Comparison of ENCODE assay signal across 16 mouse cellular contexts in the genomic region with DNA sequence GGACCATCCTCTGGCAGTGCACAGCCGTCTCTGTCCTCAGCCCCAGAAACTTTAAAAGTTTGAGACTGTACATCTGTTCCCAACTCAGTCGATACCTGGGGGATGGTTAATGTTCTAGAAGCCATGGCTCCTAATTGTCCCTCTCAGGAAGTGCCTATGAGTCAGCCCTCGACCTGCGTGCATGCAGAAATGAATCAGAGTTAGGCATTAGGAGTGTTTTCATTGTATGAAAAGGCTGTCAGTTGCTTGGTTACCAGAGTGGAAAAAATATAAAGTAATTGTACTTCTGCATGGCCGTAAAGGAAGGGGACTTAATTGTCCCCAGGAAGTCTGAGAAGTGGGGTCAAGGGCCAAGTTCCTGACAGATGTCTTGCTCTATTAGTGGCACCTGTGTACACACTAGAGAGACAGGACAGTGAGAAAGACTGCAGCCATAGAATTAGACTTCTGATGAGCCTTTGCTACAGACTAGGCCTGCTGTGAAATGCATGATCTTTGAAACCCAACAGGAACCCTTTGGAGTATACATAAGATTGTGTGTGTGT.
A peak's percentile ranks its signal among the peaks of the same experiment; 100 is the strongest.
DNase-seq lines count a peak whose midpoint lies in the region; ATAC-seq and TF ChIP-seq lines count a peak whose summit lies in the region.
"Had no signal": no experiment of that assay in that cellular context is flagged by ENCODE, and none has a peak within 500 bp of the region (broad histone marks: within the 10 kb centered on the region; RNA-seq: fewer than 3 reads in every experiment).

No protein-coding gene starts in this region.

- 0 out of 2 replicates have a peak overlapping the region, but pooled peaks have one; percentile 26 for H3K27ac ChIP-seq in forebrain, embryonic 12.5 days
- no peak overlapping the region for H3K27ac ChIP-seq in forebrain, embryonic 15.5 days (replicated peaks)
- H3K27ac ChIP-seq in embryonic fibroblast, embryonic 13.5 days (ENCODE audit: insufficient read depth, low read length) = peak overlapping the region; percentile 68; the same call in 1 of the 2 replicates
- no peak overlapping the region for H3K27ac ChIP-seq in midbrain, embryonic 11.5 days (ENCODE audit: low read depth, low read length)
- H3K27ac ChIP-seq: limb, embryonic 12.5 days had no signal

- DNase-seq in lung, adult 18-20 months = peak; percentile 11 to 33
- DNase-seq in lung, postnatal 10 days = no peak
- DNase-seq in retina, embryonic 14.5 days (ENCODE audit: low spot score) = peak; percentile 33
- DNase-seq in midbrain, embryonic 11.5 days (ENCODE audit: low spot score, missing footprints) = no peak
- DNase-seq in T-cell, adult 2 months (ENCODE audit: low spot score) = no peak
- DNase-seq: adrenal gland, postnatal 25 days; cerebellum, adult 11 months; heart, adult 18-20 months; kidney, postnatal 36 days; layer of hippocampus, postnatal 36 days; midbrain, embryonic 14.5 days; thymus, postnatal 14 days had no signal

- TF ChIP-seq POLR2A in embryonic fibroblast, embryonic 13.5 days (IDR thresholded peaks at IDR 0.05; ENCODE audit: low read depth, low read length) = no peak

- no peaks in the 10 kb centered on the region for H3K4me1 ChIP-seq in forebrain, embryonic 12.5 days
- no peaks in the 10 kb centered on the region for H3K4me1 ChIP-seq in forebrain, embryonic 15.5 days
- 0 out of 2 replicates have a peak, but pooled peaks cover 3% of the 10 kb centered on the region for H3K4me1 ChIP-seq in embryonic fibroblast, embryonic 13.5 days (ENCODE audit: control insufficient read depth, insufficient read depth, low read length)
- no peaks in the 10 kb centered on the region for H3K4me1 ChIP-seq in midbrain, embryonic 11.5 days (ENCODE audit: control insufficient read depth, insufficient read depth, low read length)
- H3K4me1 ChIP-seq: limb, embryonic 12.5 days had no signal

- H3K9ac ChIP-seq in forebrain, embryonic 12.5 days = no peak overlapping the region
- H3K9ac ChIP-seq in forebrain, embryonic 15.5 days (replicated peaks) = no peak overlapping the region
- H3K9ac ChIP-seq in midbrain, embryonic 11.5 days (ENCODE audit: low read length) = no peak overlapping the region
- H3K9ac ChIP-seq: limb, embryonic 12.5 days had no signal

- TF ChIP-seq CTCF in embryonic fibroblast, embryonic 13.5 days (IDR thresholded peaks at IDR 0.05; ENCODE audit: borderline replicate concordance, insufficient read depth, low read length) = no peak

- no peak overlapping the region for H3K4me2 ChIP-seq in forebrain, embryonic 12.5 days
- no peak overlapping the region for H3K4me2 ChIP-seq in forebrain, embryonic 15.5 days (replicated peaks)
- no peak overlapping the region for H3K4me2 ChIP-seq in midbrain, embryonic 11.5 days
- H3K4me2 ChIP-seq: limb, embryonic 12.5 days had no signal

- no peaks in the 10 kb centered on the region for H3K27me3 ChIP-seq in forebrain, embryonic 12.5 days
- H3K27me3 ChIP-seq in forebrain, embryonic 15.5 days = no peaks in the 10 kb centered on the region
- no peaks in the 10 kb centered on the region for H3K27me3 ChIP-seq in midbrain, embryonic 11.5 days (ENCODE audit: control insufficient read depth, insufficient read depth, low read length)
- H3K27me3 ChIP-seq: limb, embryonic 12.5 days had no signal

- H3K36me3 ChIP-seq in forebrain, embryonic 12.5 days (replicated peaks) = no peaks in the 10 kb centered on the region
- H3K36me3 ChIP-seq in forebrain, embryonic 15.5 days = no peaks in the 10 kb centered on the region
- H3K36me3 ChIP-seq in midbrain, embryonic 11.5 days (ENCODE audit: control insufficient read depth, insufficient read depth, low read length) = no peaks in the 10 kb centered on the region
- H3K36me3 ChIP-seq: limb, embryonic 12.5 days had no signal

- no peak for ATAC-seq in forebrain, embryonic 12.5 days (ENCODE audit: low FRiP score)
- no peak for ATAC-seq in forebrain, embryonic 15.5 days (replicated peaks)
- no peak for ATAC-seq in midbrain, embryonic 11.5 days (ENCODE audit: low FRiP score)

- H3K9me3 ChIP-seq in forebrain, embryonic 12.5 days = no peaks in the 10 kb centered on the region
- H3K9me3 ChIP-seq in forebrain, embryonic 15.5 days = no peaks in the 10 kb centered on the region
- no peaks in the 10 kb centered on the region for H3K9me3 ChIP-seq in midbrain, embryonic 11.5 days (ENCODE audit: control insufficient read depth, low read length)

- no peak overlapping the region for H3K4me3 ChIP-seq in forebrain, embryonic 12.5 days (replicated peaks)
- H3K4me3 ChIP-seq in forebrain, embryonic 15.5 days = no peak overlapping the region
- H3K4me3 ChIP-seq in embryonic fibroblast, embryonic 13.5 days (ENCODE audit: insufficient read depth, low read length) = no peak overlapping the region
- no peak overlapping the region for H3K4me3 ChIP-seq in midbrain, embryonic 11.5 days (ENCODE audit: low read depth, low read length)
- H3K4me3 ChIP-seq: limb, embryonic 12.5 days had no signal

- 45% methylated on average over 5 of the region's 5 CpGs for WGBS in forebrain, embryonic 12.5 days
- WGBS in forebrain, embryonic 15.5 days = 43% methylated on average over 5 of the region's 5 CpGs
- 70% methylated on average over 5 of the region's 5 CpGs for WGBS in midbrain, embryonic 11.5 days

Comparison
In these comparisons a context has a peak if more than half of its experiments do, and no peak if none do; other contexts are left out.
1. H3K27ac ChIP-seq: peak in forebrain, embryonic 12.5 days (single experiment) and embryonic fibroblast, embryonic 13.5 days (single experiment); none in forebrain, embryonic 15.5 days (single experiment) and midbrain, embryonic 11.5 days (single experiment).
2. DNase-seq: peak in lung, adult 18-20 months (2 of 2) and retina, embryonic 14.5 days (single experiment); none in lung, postnatal 10 days (single experiment), midbrain, embryonic 11.5 days (single experiment) and T-cell, adult 2 months (single experiment).